Mouse (Mus musculus): Measurements from ENCODE around the gene Hoxc8.

Gene Hoxc8

DNA sequence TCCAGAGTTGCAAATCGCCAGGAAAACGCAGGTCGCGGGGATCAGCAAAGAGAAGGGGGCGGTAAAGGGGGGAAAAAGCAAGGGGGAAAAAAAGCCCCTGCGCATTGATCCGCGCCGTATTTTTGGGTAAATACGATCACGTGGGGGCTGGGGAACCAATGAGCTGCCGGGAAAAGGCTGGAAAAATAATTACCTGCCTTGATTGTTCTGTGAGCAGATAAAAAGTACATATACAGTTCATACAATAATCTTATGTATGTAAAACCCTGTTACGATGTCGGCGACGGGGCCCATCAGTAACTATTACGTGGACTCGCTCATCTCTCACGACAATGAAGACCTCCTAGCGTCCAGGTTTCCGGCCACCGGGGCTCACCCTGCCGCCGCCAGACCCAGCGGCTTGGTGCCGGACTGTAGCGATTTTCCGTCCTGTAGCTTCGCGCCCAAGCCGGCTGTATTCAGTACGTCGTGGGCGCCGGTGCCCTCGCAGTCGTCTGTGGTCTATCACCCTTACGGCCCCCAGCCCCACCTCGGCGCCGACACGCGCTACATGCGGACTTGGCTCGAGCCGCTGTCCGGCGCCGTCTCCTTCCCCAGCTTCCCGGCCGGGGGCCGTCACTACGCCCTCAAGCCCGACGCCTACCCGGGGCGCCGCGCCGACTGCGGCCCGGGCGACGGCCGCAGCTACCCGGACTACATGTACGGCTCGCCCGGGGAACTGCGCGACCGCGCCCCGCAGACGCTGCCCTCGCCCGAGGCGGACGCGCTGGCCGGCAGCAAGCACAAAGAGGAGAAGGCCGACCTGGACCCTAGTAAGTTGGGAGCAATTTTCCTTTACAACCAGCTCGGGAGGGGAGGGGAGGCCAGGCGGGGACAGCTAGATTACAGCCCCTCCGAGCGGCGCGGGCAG is 8.8 kb upstream of the Hoxc8 start:
- DNase-seq (ENCODE audit: inconsistent age in 2 of 2, low spot score in 1 of 2) = peak; percentile 27 to 75

DNA sequence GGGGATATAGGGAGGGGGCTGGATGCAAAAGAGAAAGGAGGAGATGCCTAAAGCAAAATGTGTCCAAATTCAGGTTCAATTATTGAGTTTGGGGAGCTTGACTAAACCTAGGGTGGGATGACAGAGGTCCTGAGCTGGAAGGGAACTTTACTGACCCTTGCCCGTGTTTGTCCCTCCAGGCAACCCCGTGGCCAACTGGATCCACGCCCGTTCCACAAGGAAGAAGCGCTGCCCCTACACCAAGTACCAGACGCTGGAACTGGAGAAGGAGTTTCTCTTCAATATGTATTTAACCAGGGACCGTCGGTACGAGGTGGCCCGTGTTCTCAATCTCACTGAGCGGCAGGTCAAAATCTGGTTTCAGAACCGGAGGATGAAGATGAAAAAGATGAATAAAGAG is 6.7 kb upstream of the Hoxc8 start:
- no peak for DNase-seq (ENCODE audit: inconsistent age in 2 of 2, low spot score in 1 of 2)

DNA sequence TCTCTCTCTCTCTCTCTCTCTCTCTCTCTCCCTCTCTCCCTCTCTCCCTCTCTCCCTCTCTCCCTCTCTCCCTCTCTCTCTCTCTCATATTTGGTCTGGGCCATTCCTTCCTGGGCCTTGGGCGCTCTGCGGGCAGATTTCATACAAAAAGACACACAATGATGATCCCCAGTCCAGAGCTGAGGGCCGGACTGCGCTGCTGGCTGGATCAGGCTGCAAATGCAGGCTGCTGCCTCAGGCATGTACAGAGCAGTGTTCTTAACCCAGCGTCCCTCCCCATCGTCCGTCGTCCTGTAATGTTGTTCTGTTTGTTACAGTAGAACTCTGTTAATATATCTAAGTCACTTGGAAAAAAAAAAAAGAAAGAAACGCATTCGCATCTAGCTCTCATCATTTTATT is 5.9 kb upstream of the Hoxc8 start:
- DNase-seq (ENCODE audit: inconsistent age in 2 of 2, low spot score in 1 of 2) = no peak

DNA sequence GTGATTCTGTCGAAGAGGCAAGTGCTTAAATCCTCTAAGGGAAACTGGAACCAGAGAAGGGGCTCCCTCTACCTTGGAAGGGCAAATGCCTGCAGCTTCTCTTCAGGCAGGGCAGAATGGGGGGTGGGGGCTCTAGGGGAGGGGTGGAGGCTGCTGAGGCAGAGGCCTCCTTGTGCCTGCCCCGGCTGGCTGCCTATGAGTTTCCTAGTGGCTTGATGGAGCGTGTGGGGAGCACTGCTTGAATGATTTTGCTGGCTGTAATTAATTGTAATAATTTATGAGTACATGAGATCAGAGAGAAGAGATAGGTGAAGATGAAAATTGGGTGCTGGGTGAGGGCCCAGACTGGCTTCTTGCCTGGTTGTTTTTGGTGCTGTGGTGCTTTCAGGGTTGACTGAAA is 5.5 kb upstream of the Hoxc8 start:
- DNase-seq (ENCODE audit: inconsistent age in 2 of 2, low spot score in 1 of 2) = no peak

DNA sequence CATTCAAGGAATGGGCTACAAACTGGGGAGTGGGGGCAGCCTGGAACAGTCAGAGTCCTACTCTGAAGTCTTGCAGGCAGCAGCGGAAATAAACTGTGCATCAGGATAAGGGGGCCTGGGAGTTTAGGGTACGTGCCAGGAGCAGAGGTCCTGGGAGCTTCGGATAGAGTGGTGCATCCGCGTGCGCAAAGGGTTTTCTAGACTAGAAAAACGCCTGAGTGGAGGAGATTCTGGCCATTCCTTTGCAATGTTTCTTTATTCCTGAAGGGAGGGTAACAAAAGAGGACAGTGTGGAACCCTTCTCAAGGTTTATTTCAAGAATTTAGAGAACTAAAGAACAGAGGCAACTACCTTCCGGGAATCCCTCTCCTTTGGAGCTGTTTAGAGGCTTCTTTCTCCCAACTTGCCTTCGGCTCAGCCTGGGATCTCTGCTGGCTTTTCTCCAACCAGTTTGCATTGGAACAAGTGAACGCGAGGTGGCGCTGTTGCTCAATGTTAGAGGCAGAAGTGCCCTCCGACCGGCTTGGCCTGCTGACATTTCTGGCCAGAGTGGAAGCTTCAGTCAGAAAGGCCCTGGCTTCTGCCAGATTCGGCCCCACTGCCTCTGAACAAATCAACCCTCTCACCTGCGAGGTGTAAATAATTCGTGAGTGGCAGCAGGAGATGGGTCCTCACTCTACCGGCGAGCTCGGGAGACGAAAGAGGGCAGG is 3.1 kb upstream of the Hoxc8 start:
- peak; percentile 91 to 98 for DNase-seq (ENCODE audit: inconsistent age in 2 of 2, low spot score in 1 of 2)

DNA sequence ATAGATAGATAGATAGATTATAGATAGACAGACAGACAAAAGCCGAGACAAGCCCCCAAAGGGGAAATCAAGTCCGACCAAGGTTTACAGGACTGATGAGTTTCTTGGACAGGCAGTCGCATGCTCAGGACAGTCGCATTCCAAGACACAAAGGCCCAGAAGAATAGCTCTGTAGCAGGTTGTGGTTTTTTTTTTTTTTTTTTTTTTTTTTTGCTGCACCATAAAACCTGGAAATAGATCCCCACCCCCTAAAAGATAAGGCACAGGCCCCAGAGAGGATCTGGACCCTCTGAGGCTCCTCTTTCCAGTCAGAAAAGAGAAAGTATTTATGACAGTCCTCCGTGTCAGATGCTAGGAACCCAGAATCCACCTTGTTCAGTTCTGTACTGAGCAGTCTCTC is 2.3 kb upstream of the Hoxc8 start:
- DNase-seq (ENCODE audit: inconsistent age in 2 of 2, low spot score in 1 of 2) = peak in 1 of 2 experiments; percentile 25

DNA sequence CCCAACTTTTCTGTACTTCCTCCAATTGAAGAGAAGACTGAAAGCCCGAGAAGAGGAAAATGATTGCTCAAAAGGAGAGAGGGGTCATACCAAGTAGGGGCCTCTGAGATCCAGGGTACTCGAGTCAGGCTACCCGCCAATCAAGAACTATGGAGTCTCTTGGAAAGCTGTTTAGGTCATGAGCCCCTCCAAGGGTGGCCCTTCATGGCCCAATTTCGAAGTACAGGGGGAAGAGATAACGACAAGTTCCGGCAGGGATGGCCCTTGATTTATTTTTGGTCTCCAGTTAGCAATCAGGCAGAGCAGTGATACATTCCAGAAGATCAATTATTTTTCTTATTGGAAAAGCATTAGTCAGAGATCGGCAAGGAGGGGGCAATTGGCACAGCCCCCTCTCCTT is 1.4 kb downstream of the Hoxc8 start:
- DNase-seq (ENCODE audit: inconsistent age in 2 of 2, low spot score in 1 of 2) = peak; percentile 34 to 81

DNA sequence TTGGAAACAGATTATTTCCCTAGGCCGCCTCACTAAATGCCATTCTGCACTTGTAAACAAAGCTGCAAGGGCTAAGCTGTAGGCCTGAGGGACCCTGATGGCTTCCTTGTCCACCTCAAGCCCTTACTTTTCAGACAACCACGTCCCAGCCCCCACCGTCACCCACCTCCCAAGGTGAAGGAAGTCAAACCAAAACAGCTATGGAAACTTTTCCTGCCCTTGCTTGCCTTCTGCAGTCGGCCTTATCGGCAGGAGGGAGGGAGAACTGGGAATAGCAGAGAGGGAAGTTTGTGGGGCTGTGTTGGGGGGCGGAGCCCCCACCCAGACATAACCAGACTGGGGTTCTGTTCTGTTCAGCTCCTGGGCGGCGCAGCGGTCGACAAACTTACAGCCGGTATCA is 1.8 kb downstream of the Hoxc8 start:
- peak; percentile 43 to 82 for DNase-seq (ENCODE audit: inconsistent age in 2 of 2, low spot score in 1 of 2)

DNA sequence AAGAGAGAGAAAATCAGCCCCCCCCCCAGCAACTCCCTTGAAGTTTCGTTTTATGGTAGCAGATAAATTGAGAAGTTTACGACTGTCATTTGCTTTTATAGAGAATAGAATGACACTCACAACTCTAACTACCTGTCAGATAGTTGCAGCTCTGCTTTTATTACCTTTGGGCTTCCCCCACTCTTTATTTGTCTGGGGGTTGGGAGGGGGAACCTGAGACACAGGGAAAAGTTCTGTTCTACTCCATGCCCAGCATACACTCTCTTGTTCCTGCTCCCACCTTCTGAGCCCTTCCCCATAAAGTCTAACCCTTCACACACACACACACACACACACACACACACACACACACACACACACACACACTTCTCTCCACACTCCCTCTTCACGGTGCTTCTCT is 2.5 kb downstream of the Hoxc8 start:
- peak in 1 of 2 experiments; percentile 52 for DNase-seq (ENCODE audit: inconsistent age in 2 of 2, low spot score in 1 of 2)

DNA sequence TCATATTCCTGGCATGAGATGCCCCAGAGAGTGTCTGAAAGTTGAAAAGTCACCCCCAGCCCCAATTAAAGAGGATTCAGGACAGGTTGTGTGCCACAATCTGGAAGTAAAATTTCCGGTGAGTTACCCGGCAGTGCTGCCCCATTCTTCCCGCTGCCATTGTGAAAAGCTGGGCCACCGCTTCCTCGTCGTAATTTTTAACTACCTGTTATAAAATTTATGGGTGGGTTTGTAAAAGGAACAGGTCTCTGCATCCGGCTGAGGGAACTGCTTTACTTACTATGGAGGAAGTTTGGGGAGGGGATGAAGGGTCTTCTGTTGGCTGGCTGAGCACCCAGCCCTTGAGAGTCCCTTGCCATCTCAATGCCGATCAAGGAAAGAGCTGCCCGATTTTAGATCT is 6.1 kb downstream of the Hoxc8 start:
- DNase-seq (ENCODE audit: inconsistent age in 2 of 2, low spot score in 1 of 2) = peak in 1 of 2 experiments; percentile 61

DNA sequence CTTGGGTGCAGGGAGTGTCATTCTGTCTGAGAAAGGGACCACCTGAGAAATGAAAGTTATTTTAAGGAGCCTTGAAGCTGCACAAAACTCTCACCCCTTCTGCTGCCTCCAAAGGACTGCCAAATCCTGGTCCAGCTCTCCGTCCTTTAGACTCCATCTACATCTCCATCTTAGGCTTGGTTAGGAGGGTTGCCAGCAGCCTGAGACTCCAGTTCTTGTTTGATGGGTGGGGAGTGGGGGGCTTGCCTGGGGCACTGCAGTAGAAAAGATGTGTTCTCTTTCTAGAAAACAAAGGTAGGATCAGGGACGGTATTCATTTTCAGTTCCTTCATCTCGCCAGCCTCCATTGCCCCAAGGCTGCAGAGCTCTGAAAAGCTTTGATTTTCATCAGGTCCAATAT is 7.0 kb downstream of the Hoxc8 start:
- peak in 1 of 2 experiments; percentile 69 for DNase-seq (ENCODE audit: inconsistent age in 2 of 2, low spot score in 1 of 2)

DNA sequence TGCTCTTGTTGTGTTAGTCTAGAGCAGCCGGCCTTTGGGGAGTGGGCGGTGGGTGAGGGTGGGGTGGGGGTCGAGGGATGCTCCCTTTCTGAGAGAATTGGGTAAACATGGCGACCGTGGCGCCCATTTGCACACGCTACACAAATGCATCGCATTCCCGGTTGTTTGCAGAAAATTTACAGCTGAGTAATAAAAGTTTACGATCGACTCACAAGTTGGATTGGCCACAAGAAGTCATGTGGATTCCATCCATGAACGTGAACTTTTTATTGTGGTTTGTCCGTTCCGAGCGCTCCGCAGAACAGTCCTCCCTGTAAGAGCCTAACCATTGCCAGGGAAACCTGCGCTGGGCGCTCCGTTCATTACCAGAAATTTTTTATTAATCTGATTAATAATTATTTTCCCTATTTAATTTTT is 7.5 kb downstream of the Hoxc8 start, which contains the start of gene Hoxc6:
Hoxc6 (plus strand) TSS at position 319 of the 417 bp plus-strand sequence.
- DNase-seq (ENCODE audit: inconsistent age in 2 of 2, low spot score in 1 of 2) = peak; percentile 74 to 89

DNA sequence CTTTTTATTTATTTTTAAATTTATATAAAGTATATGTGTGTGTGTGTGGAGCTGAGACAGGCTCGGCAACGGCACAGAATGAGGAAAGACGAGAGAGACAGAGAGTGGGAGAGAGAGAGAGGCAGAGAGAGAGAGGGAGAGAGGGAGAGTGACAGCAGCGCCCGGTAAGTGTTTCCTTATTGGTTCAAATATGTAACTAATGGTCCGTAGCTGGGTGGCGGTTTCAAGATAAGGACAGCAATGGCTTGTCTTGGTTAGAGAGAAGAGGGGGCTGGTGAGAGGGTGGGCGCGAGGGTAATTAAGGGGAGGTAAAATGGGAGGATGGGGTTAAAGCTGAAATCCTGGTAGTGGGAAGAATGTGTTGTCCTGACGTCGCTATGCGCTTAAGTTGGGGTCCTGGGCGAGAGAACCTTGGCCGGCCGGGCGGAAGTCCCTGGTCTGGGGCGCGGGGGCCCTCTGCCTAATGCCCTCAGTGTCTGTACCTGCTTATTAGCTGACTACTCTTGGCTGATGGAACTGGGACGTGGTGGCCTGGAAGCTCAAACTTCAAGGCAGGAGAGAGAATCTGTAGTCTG is 8.3 kb downstream of the Hoxc8 start:
- DNase-seq (ENCODE audit: inconsistent age in 2 of 2, low spot score in 1 of 2) = no peak

DNA sequence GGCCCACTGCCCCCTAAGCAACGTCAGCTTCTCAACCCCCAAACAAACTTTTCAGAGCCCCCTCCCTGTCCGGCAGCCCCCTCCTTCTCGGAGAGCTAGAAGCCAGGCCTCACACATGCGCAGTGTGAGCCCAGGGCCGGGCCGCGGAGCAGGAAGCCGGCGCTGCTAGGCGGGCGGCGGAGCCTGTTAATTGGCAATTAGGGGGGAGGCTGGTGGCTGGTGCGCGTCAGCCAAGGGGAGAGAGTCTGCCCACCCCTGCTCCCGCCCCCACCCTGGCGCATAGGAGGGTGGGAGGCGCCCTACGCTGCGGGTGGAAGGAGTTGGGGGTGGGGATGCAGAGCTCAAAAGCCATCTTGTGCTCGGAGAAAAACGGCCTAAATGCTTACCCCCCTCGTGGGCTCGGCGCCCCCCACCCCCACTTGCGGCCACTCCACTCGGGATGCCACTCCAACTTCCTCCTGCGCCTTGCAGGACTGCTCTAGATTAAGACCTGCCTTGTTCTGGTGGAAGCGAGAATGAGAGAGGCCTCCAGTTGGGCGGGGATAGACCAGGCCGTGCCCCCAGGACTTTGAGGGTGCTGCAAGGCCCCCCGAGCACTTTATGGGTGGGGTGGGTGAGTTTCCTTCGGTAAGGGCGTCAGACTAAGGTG is 8.9 kb downstream of the Hoxc8 start:
- peak; percentile 93 to 96 for DNase-seq (ENCODE audit: inconsistent age in 2 of 2, low spot score in 1 of 2)

DNA sequence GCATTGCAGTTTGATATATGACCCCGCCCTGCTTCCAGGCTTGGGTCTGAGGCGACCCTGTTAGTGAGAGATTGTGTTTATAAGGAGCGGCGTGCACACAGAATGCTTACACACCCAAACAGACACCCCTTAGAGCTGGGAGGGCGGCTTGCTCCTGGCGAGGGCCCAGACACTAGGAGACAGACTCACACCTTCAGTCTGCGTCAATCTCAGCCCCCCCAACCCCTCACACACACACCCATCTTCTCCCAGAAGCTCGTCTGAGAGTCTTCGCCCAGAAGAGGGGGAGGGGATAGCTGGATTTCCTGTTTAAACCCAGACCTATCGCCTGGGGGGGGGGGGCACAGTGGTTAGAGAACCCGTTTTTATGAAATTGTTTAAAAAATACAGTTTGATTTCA is 9.5 kb downstream of the Hoxc8 start:
- DNase-seq (ENCODE audit: inconsistent age in 2 of 2, low spot score in 1 of 2) = peak in 1 of 2 experiments; percentile 62

DNA sequence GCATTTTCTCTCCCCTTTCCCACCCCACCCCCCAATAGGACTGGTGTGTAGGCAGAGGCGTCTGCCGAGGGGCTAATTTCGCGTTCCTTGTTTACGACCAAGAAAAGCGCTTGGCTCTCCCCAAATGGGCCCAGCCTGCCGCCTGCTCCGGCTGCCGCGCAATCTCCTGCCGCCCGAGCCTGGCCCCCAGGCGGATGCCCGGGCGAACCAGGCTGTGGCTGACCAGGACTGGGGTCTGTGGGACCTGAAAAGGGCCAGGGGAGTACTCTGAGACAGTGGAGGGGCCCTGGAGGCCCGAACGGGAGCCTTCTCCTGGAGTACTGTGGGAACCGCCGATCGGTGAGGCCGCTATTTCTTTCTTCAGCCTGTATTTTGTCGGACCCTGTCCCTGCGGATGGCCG is 10.1 kb downstream of the Hoxc8 start:
- DNase-seq (ENCODE audit: inconsistent age in 2 of 2, low spot score in 1 of 2) = peak; percentile 60 to 89

DNA sequence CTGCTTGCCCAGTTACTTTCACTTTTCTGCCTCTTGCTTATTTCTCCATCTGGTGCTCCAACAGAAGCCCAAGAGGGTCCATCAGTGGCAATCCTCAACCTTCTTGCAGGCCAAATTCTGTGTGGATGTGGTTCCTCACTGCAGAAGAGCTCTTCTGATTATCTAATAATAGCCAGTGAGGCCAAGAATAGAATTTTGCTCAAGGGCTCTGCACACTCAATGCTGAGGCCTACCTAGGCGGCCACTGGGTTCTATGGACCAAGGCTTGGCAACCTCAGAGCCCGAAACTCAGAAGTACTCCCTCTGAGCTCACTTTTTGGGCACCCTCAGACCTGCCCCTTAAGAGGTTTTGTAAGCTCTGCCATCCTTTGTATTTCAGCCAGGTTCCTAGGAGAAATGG is 11.0 kb downstream of the Hoxc8 start:
- peak; percentile 38 to 86 for DNase-seq (ENCODE audit: inconsistent age in 2 of 2, low spot score in 1 of 2)

DNA sequence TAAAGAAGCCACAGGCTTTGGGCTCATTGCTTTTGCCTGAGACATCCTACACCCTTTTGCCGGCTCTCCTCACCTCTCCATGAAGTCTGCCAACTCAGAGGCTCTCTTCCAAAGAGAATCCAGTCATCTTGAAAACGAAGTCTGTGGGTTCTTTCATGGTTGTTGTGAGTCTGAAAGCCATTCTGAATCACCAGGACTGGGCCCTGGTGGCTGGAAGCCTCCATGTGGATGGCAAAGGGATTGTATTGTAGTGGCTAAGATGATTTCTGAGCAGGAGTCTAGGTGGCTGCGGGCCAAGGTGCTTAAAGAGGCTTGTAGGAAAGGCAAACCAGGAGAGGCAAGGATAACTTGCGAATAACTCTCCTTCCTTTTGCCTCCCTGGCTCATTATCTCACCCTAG is 11.7 kb downstream of the Hoxc8 start:
- DNase-seq (ENCODE audit: inconsistent age in 2 of 2, low spot score in 1 of 2) = peak; percentile 53 to 83

DNA sequence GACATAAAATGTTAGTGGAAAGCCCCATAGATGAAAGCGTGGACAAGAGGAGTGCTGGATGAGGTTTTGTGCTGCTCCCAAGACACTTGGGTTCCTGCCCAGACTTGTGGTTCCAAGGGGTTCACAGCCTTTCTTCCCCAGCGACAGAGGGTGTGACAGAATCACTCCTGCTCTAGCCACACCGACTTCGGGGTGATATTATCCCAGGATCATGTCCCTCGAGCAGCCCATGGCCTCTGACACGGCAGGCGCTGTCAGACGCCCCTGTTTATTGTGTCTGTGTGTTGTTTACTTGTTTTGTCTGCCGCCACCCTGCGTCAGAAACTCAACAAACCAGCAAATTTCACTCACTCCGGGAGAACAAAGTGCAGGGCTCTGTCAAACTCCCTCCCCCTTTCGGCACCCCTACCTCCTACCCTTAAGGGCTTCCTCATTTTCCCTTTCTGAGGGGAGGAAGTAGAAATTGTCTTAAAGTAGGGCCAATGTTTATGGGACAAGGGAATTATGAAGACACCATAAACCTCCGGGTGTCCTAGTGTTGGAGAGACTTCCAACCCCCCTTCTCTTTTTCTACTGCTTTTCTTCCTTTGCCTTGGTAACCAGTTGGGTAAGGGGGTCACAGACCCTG is 12.5 kb downstream of the Hoxc8 start:
- DNase-seq (ENCODE audit: inconsistent age in 2 of 2, low spot score in 1 of 2) = peak in 1 of 2 experiments; percentile 76

DNA sequence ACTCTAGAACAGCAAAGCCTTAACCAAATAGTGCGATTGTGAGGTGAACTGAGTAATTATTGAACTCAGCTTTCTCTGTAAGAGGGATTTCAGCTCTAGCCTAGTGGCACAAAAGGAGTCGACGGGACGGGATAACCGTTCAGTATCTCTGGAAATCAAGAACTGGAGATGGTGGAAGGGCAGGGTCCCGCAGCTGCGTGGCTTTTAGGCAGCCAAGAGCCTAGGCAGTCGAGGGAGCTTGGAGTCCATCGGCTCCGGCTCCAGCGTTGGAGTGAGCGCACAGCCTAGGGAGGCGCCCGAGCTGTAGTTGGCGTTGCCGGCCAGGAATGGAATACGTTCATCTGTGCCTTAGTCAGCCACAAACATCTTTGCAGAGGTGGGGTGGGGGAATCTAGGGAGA is 14.9 kb downstream of the Hoxc8 start:
- DNase-seq (ENCODE audit: inconsistent age in 2 of 2, low spot score in 1 of 2) = peak; percentile 71 to 90

DNA sequence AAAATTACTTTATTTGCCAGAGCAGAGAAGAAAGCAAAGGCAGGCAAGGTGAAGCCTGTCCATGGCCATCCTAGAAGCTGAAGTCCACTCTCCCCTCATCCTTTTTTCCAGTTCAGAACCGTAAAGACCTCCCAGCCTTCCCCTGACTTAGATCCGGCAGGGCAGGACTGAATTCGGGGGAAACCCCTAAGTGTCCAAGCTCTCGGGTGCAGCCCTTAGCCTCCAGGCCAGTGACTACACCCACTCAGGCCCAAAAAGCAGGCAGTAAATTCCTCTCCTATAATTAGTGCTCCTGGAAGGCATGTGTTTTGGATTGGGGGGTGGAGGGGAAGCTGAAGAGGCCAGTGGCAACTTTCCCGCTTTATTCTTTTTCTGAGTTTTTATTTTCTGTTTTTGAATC is 15.4 kb downstream of the Hoxc8 start:
- DNase-seq (ENCODE audit: inconsistent age in 2 of 2, low spot score in 1 of 2) = peak in 1 of 2 experiments; percentile 85

Measured in adrenal gland, adult (tissue).